Comparison of ENCODE assay signal across 26 mouse cellular contexts in genomic region chr11:115845819-115846218, GRCm38 (mm10). TPM values are rescaled to one million over a fixed set of nuclear protein-coding genes. Genes with fewer than 3 reads are reported as not detected.
DNase-seq lines count a peak whose midpoint lies in the region; ATAC-seq and TF ChIP-seq lines count a peak whose summit lies in the region.
"Had no signal": no experiment of that assay in that cellular context is flagged by ENCODE, and none has a peak within 500 bp of the region (broad histone marks: within the 10 kb centered on the region; RNA-seq: fewer than 3 reads in every experiment).

No protein-coding gene starts in this region.

- no peak overlapping the region for H3K9ac ChIP-seq in intestine, postnatal 0 days (ENCODE audit: low read depth, low read length)
- no peak overlapping the region for H3K9ac ChIP-seq in intestine, embryonic 16.5 days (ENCODE audit: low read depth, low read length)
- H3K9ac ChIP-seq in liver, embryonic 14.5 days (replicated peaks) = no peak overlapping the region
- no peak overlapping the region for H3K9ac ChIP-seq in liver, embryonic 12.5 days
- no peak overlapping the region for H3K9ac ChIP-seq in ES-E14 (ENCODE audit: insufficient read depth, low read depth, low read length, poor library complexity, severe bottlenecking)
- H3K9ac ChIP-seq: heart, embryonic 15.5 days; limb, embryonic 15.5 days; midbrain, embryonic 15.5 days; neural tube, embryonic 15.5 days had no signal

- no peak for ATAC-seq in intestine, postnatal 0 days
- no peak for ATAC-seq in intestine, embryonic 16.5 days
- ATAC-seq in liver, embryonic 14.5 days (ENCODE audit: insufficient read depth) = no peak
- ATAC-seq in liver, embryonic 12.5 days = no peak
- ATAC-seq: forebrain, embryonic 16.5 days; hindbrain, embryonic 16.5 days; midbrain, embryonic 15.5 days had no signal

- H3K9me3 ChIP-seq in intestine, postnatal 0 days (ENCODE audit: control insufficient read depth) = no peaks in the 10 kb centered on the region
- H3K9me3 ChIP-seq in intestine, embryonic 16.5 days (ENCODE audit: control insufficient read depth, low read length) = no peaks in the 10 kb centered on the region
- H3K9me3 ChIP-seq in liver, embryonic 14.5 days (ENCODE audit: control insufficient read depth, low read length) = no peaks in the 10 kb centered on the region; the same call in 1 of the 2 replicates
- H3K9me3 ChIP-seq in liver, embryonic 12.5 days (replicated peaks) = peaks cover 7% of the 10 kb centered on the region
- no peaks in the 10 kb centered on the region for H3K9me3 ChIP-seq in ES-E14 (ENCODE audit: control insufficient read depth, insufficient read depth, low read depth, low read length)
- H3K9me3 ChIP-seq: heart, embryonic 15.5 days; limb, embryonic 15.5 days; midbrain, embryonic 10.5 days; midbrain, embryonic 15.5 days; neural tube, embryonic 15.5 days had no signal

- no peak overlapping the region for H3K4me3 ChIP-seq in intestine, postnatal 0 days (ENCODE audit: low read depth, low read length)
- no peak overlapping the region for H3K4me3 ChIP-seq in intestine, embryonic 16.5 days (ENCODE audit: low read length)
- H3K4me3 ChIP-seq in liver, embryonic 14.5 days (ENCODE audit: insufficient read depth in 1 of 2, low read depth in 2 of 2, low read length in 2 of 2) = no peak overlapping the region
- no peak overlapping the region for H3K4me3 ChIP-seq in liver, embryonic 12.5 days
- no peak overlapping the region for H3K4me3 ChIP-seq in ES-E14 (ENCODE audit: insufficient read depth in 1 of 2, low read depth in 1 of 2, low read length in 2 of 2, poor library complexity in 1 of 2, severe bottlenecking in 1 of 2)
- H3K4me3 ChIP-seq: erythroblast, embryonic 14.5 days; heart, embryonic 15.5 days; limb, embryonic 15.5 days; midbrain, embryonic 10.5 days; midbrain, embryonic 15.5 days; neural tube, embryonic 15.5 days had no signal

- in situ Hi-C loops in ES-E14 (cut with MboI; ENCODE audit: low sequenced_read_pairs in 2 of 2, unreplicated experiment in 2 of 2) = no loop called here

- no peaks in the 10 kb centered on the region for H3K27me3 ChIP-seq in intestine, postnatal 0 days (replicated peaks; ENCODE audit: control insufficient read depth, insufficient read depth, low read length)
- H3K27me3 ChIP-seq in intestine, embryonic 16.5 days (replicated peaks; ENCODE audit: control insufficient read depth, insufficient read depth, low read length) = no peaks in the 10 kb centered on the region
- H3K27me3 ChIP-seq in liver, embryonic 14.5 days (ENCODE audit: control insufficient read depth, insufficient read depth, low read length) = no peaks in the 10 kb centered on the region
- H3K27me3 ChIP-seq in liver, embryonic 12.5 days (replicated peaks) = no peaks in the 10 kb centered on the region
- H3K27me3 ChIP-seq: heart, embryonic 15.5 days; limb, embryonic 15.5 days; midbrain, embryonic 15.5 days; neural tube, embryonic 15.5 days had no signal

- no peak overlapping the region for H3K27ac ChIP-seq in intestine, postnatal 0 days (ENCODE audit: low read depth, low read length)
- no peak overlapping the region for H3K27ac ChIP-seq in intestine, embryonic 16.5 days (ENCODE audit: low read length)
- H3K27ac ChIP-seq in liver, embryonic 14.5 days = no peak overlapping the region
- no peak overlapping the region for H3K27ac ChIP-seq in liver, embryonic 12.5 days
- no peak overlapping the region for H3K27ac ChIP-seq in ES-E14 (ENCODE audit: insufficient read depth, low read depth, low read length, poor library complexity, severe bottlenecking)
- H3K27ac ChIP-seq: heart, embryonic 15.5 days; limb, embryonic 15.5 days; midbrain, embryonic 10.5 days; midbrain, embryonic 15.5 days; neural tube, embryonic 15.5 days had no signal

- H3K36me3 ChIP-seq in intestine, postnatal 0 days (ENCODE audit: control insufficient read depth, insufficient read depth) = peaks cover 61% of the 10 kb centered on the region
- peaks cover 36% of the 10 kb centered on the region for H3K36me3 ChIP-seq in intestine, embryonic 16.5 days (ENCODE audit: control insufficient read depth, insufficient read depth, low read length)
- H3K36me3 ChIP-seq in liver, embryonic 14.5 days (replicated peaks; ENCODE audit: control insufficient read depth, insufficient read depth, low read depth) = peaks cover 5% of the 10 kb centered on the region
- peaks cover 71% of the 10 kb centered on the region for H3K36me3 ChIP-seq in liver, embryonic 12.5 days
- H3K36me3 ChIP-seq in ES-E14 (ENCODE audit: control insufficient read depth, insufficient read depth, low read length, poor library complexity, severe bottlenecking) = peaks cover 37% of the 10 kb centered on the region
- H3K36me3 ChIP-seq: midbrain, embryonic 15.5 days; neural tube, embryonic 15.5 days had no signal

- TF ChIP-seq EP300 in liver, embryonic 14.5 days (IDR thresholded peaks at IDR 0.05; ENCODE audit: low read depth) = no peak

- no peak overlapping the region for H3K4me2 ChIP-seq in intestine, postnatal 0 days (replicated peaks; ENCODE audit: low read depth)
- no peak overlapping the region for H3K4me2 ChIP-seq in intestine, embryonic 16.5 days (ENCODE audit: low read depth, low read length)
- no peak overlapping the region for H3K4me2 ChIP-seq in liver, embryonic 14.5 days (ENCODE audit: low read depth)
- no peak overlapping the region for H3K4me2 ChIP-seq in liver, embryonic 12.5 days
- H3K4me2 ChIP-seq: heart, embryonic 15.5 days; limb, embryonic 15.5 days; midbrain, embryonic 15.5 days; neural tube, embryonic 15.5 days had no signal

- peak; percentile 49 for TF ChIP-seq CTCF in intestine, postnatal 0 days (IDR thresholded peaks at IDR 0.05; ENCODE audit: low read depth)
- TF ChIP-seq CTCF in liver, embryonic 14.5 days (IDR thresholded peaks at IDR 0.05; ENCODE audit: low read depth) = peak; percentile 39; the same call in 1 of the 2 replicates

- 0 out of 2 replicates have a peak, but pooled peaks cover 3% of the 10 kb centered on the region for H3K4me1 ChIP-seq in intestine, postnatal 0 days (replicated peaks; ENCODE audit: control insufficient read depth, insufficient read depth, low read length)
- H3K4me1 ChIP-seq in intestine, embryonic 16.5 days (ENCODE audit: control insufficient read depth, insufficient read depth, low read length) = peaks cover 30% of the 10 kb centered on the region
- peaks cover 20 to 22% of the 10 kb centered on the region in 2 experiments for H3K4me1 ChIP-seq in liver, embryonic 14.5 days (replicated peaks; ENCODE audit: control insufficient read depth in 2 of 2, insufficient read depth in 2 of 2, low read length in 1 of 2)
- H3K4me1 ChIP-seq in liver, embryonic 12.5 days = peaks cover 38% of the 10 kb centered on the region
- H3K4me1 ChIP-seq in ES-E14 (ENCODE audit: control insufficient read depth in 2 of 2, insufficient read depth in 2 of 2, low read length in 2 of 2, poor library complexity in 1 of 2) = peaks cover 21 to 35% of the 10 kb centered on the region in 2 experiments
- H3K4me1 ChIP-seq: midbrain, embryonic 15.5 days; neural tube, embryonic 15.5 days had no signal

- no peak for DNase-seq in liver, embryonic 14.5 days (ENCODE audit: low read depth in 3 of 3, low spot score in 3 of 3)
- no peak for DNase-seq in ES-E14 (ENCODE audit: low read depth, low spot score)
- no peak for DNase-seq in ovary, postnatal 10 days (ENCODE audit: low spot score)
- DNase-seq in right cerebral cortex, postnatal 4 days = no peak
- DNase-seq: adrenal gland, postnatal 25 days; cerebellum, adult 11-12 months; kidney, adult 9 months; kidney, postnatal 14 days; left cerebral cortex, postnatal 4 days; lung, adult 2 months; right cerebral cortex, postnatal 25 days; thymus, adult 2 months; thymus, postnatal 36 days had no signal

- WGBS in intestine, postnatal 0 days = 93% methylated on average over 2 of the region's 2 CpGs
- WGBS in intestine, embryonic 16.5 days = 99% methylated on average over 2 of the region's 2 CpGs
- 92% methylated on average over 2 of the region's 2 CpGs for WGBS in liver, embryonic 14.5 days (ENCODE audit: insufficient replicate concordance)
- 92% methylated on average over 2 of the region's 2 CpGs for WGBS in liver, embryonic 12.5 days (ENCODE audit: insufficient replicate concordance)

RNA-seq across cellular contexts. Expression of gene Myo15b, which starts 12.4 kb away (rescaled TPM):
- 332 and 377 TPM in 2 replicates for polyA plus RNA-seq in intestine, postnatal 0 days (2015; fragmentation: Nextera tagmentation; extraction: Ambion mirVana)
- polyA plus RNA-seq in intestine, embryonic 16.5 days (2015; fragmentation: Nextera tagmentation; extraction: Ambion mirVana) = 168 and 230 TPM in 2 replicates
- 0.36 and 0.42 TPM in 2 replicates for polyA plus RNA-seq in liver, embryonic 14.5 days (2012; rRNA removed)
- 0.09 and 0.29 TPM in 2 replicates for polyA plus RNA-seq in liver, embryonic 14.5 days (2014; fragmentation: Nextera tagmentation; extraction: Ambion mirVana)
- polyA plus RNA-seq in liver, embryonic 12.5 days (2016; fragmentation: Nextera tagmentation; extraction: Ambion mirVana) = 0.38 and 0.83 TPM in 2 replicates
- 4.6 and 7.7 TPM in 2 replicates for total RNA-seq in ES-E14 (2012; rRNA removed)
- total RNA-seq: gastrocnemius, adult 8-10 months had no signal
- polyA plus RNA-seq: erythroblast, embryonic 14.5 days; forebrain, embryonic 11.5 days had no signal

RNA-seq across cellular contexts. Expression of gene Llgl2, which starts 22.0 kb away (rescaled TPM):
- polyA plus RNA-seq in intestine, postnatal 0 days (2015; fragmentation: Nextera tagmentation; extraction: Ambion mirVana) = 60.5 and 61.8 TPM in 2 replicates
- polyA plus RNA-seq in intestine, embryonic 16.5 days (2015; fragmentation: Nextera tagmentation; extraction: Ambion mirVana) = 102 and 107 TPM in 2 replicates
- polyA plus RNA-seq in liver, embryonic 14.5 days (2012; rRNA removed) = 9.4 and 10.5 TPM in 2 replicates
- 7.5 and 9.3 TPM in 2 replicates for polyA plus RNA-seq in liver, embryonic 14.5 days (2014; fragmentation: Nextera tagmentation; extraction: Ambion mirVana)
- polyA plus RNA-seq in liver, embryonic 12.5 days (2016; fragmentation: Nextera tagmentation; extraction: Ambion mirVana) = 13.4 and 14.3 TPM in 2 replicates
- 96.5 and 145 TPM in 2 replicates for total RNA-seq in ES-E14 (2012; rRNA removed)

RNA-seq across cellular contexts. Expression of gene Tsen54, which starts 31.3 kb away (rescaled TPM):
- polyA plus RNA-seq in intestine, postnatal 0 days (2015; fragmentation: Nextera tagmentation; extraction: Ambion mirVana) = 16.7 and 17.0 TPM in 2 replicates
- 34.2 and 37.7 TPM in 2 replicates for polyA plus RNA-seq in intestine, embryonic 16.5 days (2015; fragmentation: Nextera tagmentation; extraction: Ambion mirVana)
- polyA plus RNA-seq in liver, embryonic 14.5 days (2012; rRNA removed) = 12.4 and 12.9 TPM in 2 replicates
- polyA plus RNA-seq in liver, embryonic 14.5 days (2014; fragmentation: Nextera tagmentation; extraction: Ambion mirVana) = 9.7 and 12.4 TPM in 2 replicates
- polyA plus RNA-seq in liver, embryonic 12.5 days (2016; fragmentation: Nextera tagmentation; extraction: Ambion mirVana) = 23.5 and 25.6 TPM in 2 replicates
- total RNA-seq in ES-E14 (2012; rRNA removed) = 63.6 and 64.4 TPM in 2 replicates

RNA-seq across cellular contexts. Expression of gene Caskin2, which starts 32.4 kb away (rescaled TPM):
- polyA plus RNA-seq in intestine, postnatal 0 days (2015; fragmentation: Nextera tagmentation; extraction: Ambion mirVana) = 7.4 and 7.6 TPM in 2 replicates
- polyA plus RNA-seq in intestine, embryonic 16.5 days (2015; fragmentation: Nextera tagmentation; extraction: Ambion mirVana) = 11.2 and 11.7 TPM in 2 replicates
- 7.1 and 7.8 TPM in 2 replicates for polyA plus RNA-seq in liver, embryonic 14.5 days (2012; rRNA removed)
- 4.9 and 6.1 TPM in 2 replicates for polyA plus RNA-seq in liver, embryonic 14.5 days (2014; fragmentation: Nextera tagmentation; extraction: Ambion mirVana)
- 8.3 and 9.2 TPM in 2 replicates for polyA plus RNA-seq in liver, embryonic 12.5 days (2016; fragmentation: Nextera tagmentation; extraction: Ambion mirVana)
- 9.6 and 10.5 TPM in 2 replicates for total RNA-seq in ES-E14 (2012; rRNA removed)

RNA-seq across cellular contexts. Expression of gene Smim5, which starts 53.9 kb away (rescaled TPM):
- polyA plus RNA-seq in intestine, postnatal 0 days (2015; fragmentation: Nextera tagmentation; extraction: Ambion mirVana) = 1.9 and 3.4 TPM in 2 replicates
- polyA plus RNA-seq in intestine, embryonic 16.5 days (2015; fragmentation: Nextera tagmentation; extraction: Ambion mirVana) = 1.6 and 3.1 TPM in 2 replicates
- polyA plus RNA-seq in liver, embryonic 14.5 days (2012; rRNA removed) = 20.6 and 25.1 TPM in 2 replicates
- 45.3 and 48.8 TPM in 2 replicates for polyA plus RNA-seq in liver, embryonic 14.5 days (2014; fragmentation: Nextera tagmentation; extraction: Ambion mirVana)
- 47.5 and 48.9 TPM in 2 replicates for polyA plus RNA-seq in liver, embryonic 12.5 days (2016; fragmentation: Nextera tagmentation; extraction: Ambion mirVana)
- total RNA-seq in ES-E14 (2012; rRNA removed) = 0.67 TPM in 1 of 2 replicates, not detected in the other
- total RNA-seq: left cerebral cortex, postnatal 4 days had no signal

Comparison
In these comparisons a context has a peak if more than half of its experiments do, and no peak if none do; other contexts are left out.
1. RNA of gene Myo15b, which starts 12.4 kb away (polyA plus RNA-seq): 332 to 377 TPM in intestine, postnatal 0 days and 168 to 230 TPM in intestine, embryonic 16.5 days; 0.38 to 0.83 TPM in liver, embryonic 12.5 days and 0.09 to 0.42 TPM in liver, embryonic 14.5 days; every median in the first group is over 10 times any median in the second.